Mouse (Mus musculus): ENCODE data around the gene Prr5.

- TF ChIP-seq EP300 (IDR thresholded peaks at IDR 0.05; ENCODE audit: low read depth) (no peak), CTCF (IDR thresholded peaks at IDR 0.05; ENCODE audit: low read depth) (no peak)
These were observed 3.4 kb upstream of the Prr5 start for GRCm38 (mm10) chr15:84666065-84666464.
